In genomic region chr9:95405946-95406570, GRCm38 (mm10) we compare ENCODE assay signal across 8 mouse cellular contexts. TPM values are rescaled to one million over a fixed set of nuclear protein-coding genes. Genes with fewer than 3 reads are reported as not detected.
A peak's percentile ranks its signal among the peaks of the same experiment; 100 is the strongest.
DNase-seq lines count a peak whose midpoint lies in the region; ATAC-seq lines count a peak whose summit lies in the region.

No protein-coding gene starts in this region.

- peak overlapping the region; percentile 90 for H3K4me3 ChIP-seq in forebrain, embryonic 15.5 days
- peak overlapping the region; percentile 69 for H3K4me3 ChIP-seq in hindbrain, embryonic 13.5 days
- peak overlapping the region; percentile 59 for H3K4me3 ChIP-seq in liver, embryonic 11.5 days (ENCODE audit: low read depth, low read length)
- H3K4me3 ChIP-seq in neural tube, embryonic 14.5 days (ENCODE audit: low read depth, low read length) = peak overlapping the region; percentile 65

- peak overlapping the region; percentile 94 for H3K4me2 ChIP-seq in forebrain, embryonic 15.5 days (replicated peaks)
- H3K4me2 ChIP-seq in hindbrain, embryonic 13.5 days = peak overlapping the region; percentile 99
- peak overlapping the region; percentile 84 for H3K4me2 ChIP-seq in liver, embryonic 11.5 days
- peak overlapping the region; percentile 96 for H3K4me2 ChIP-seq in neural tube, embryonic 14.5 days (ENCODE audit: low read depth, low read length)

- DNase-seq in right cerebral cortex, adult 2 months (ENCODE audit: low spot score in 2 of 2) = peak; percentile 30 to 44
- DNase-seq in right cerebral cortex, postnatal 36 days (ENCODE audit: low spot score in 2 of 2) = no peak
- DNase-seq in brain, adult 2 months (ENCODE audit: low read depth, low spot score) = peak; percentile 43
- DNase-seq in liver, embryonic 11.5 days (ENCODE audit: low spot score) = peak; percentile 52
- no peak for DNase-seq in adipocyte (ENCODE audit: low spot score)

- H3K27ac ChIP-seq in forebrain, embryonic 15.5 days (replicated peaks) = peak overlapping the region; percentile 93
- H3K27ac ChIP-seq in hindbrain, embryonic 13.5 days = peak overlapping the region; percentile 84
- H3K27ac ChIP-seq in liver, embryonic 11.5 days (ENCODE audit: low read depth, low read length) = no peak overlapping the region
- peak overlapping the region; percentile 79 for H3K27ac ChIP-seq in neural tube, embryonic 14.5 days (ENCODE audit: low read depth, low read length)

- peak; percentile 20 for ATAC-seq in forebrain, embryonic 15.5 days (replicated peaks)
- ATAC-seq in hindbrain, embryonic 13.5 days (ENCODE audit: low FRiP score) = peak; percentile 28
- peak; percentile 22 for ATAC-seq in liver, embryonic 11.5 days (replicated peaks; ENCODE audit: low FRiP score)
- peak; percentile 47 for ATAC-seq in neural tube, embryonic 14.5 days (ENCODE audit: low read depth)

- H3K4me1 ChIP-seq in forebrain, embryonic 15.5 days = peaks cover 25% of the 10 kb centered on the region
- H3K4me1 ChIP-seq in hindbrain, embryonic 13.5 days (replicated peaks) = peaks cover 26% of the 10 kb centered on the region
- H3K4me1 ChIP-seq in liver, embryonic 11.5 days (replicated peaks; ENCODE audit: control insufficient read depth, insufficient read depth, low read length) = no peaks in the 10 kb centered on the region; the same call in 1 of the 2 replicates
- H3K4me1 ChIP-seq in neural tube, embryonic 14.5 days (ENCODE audit: control insufficient read depth, insufficient read depth, low read length) = peaks cover 9% of the 10 kb centered on the region

- H3K9ac ChIP-seq in forebrain, embryonic 15.5 days (replicated peaks) = peak overlapping the region; percentile 80
- H3K9ac ChIP-seq in hindbrain, embryonic 13.5 days = peak overlapping the region; percentile 84
- H3K9ac ChIP-seq in liver, embryonic 11.5 days (ENCODE audit: low read depth, low read length) = peak overlapping the region; percentile 40
- H3K9ac ChIP-seq in neural tube, embryonic 14.5 days (replicated peaks; ENCODE audit: low read depth, low read length) = peak overlapping the region; percentile 78

- H3K27me3 ChIP-seq in forebrain, embryonic 15.5 days = no peaks in the 10 kb centered on the region
- peaks cover 20% of the 10 kb centered on the region for H3K27me3 ChIP-seq in hindbrain, embryonic 13.5 days
- peaks cover 56% of the 10 kb centered on the region for H3K27me3 ChIP-seq in liver, embryonic 11.5 days (replicated peaks; ENCODE audit: control insufficient read depth, insufficient read depth, low read length)
- no peaks in the 10 kb centered on the region for H3K27me3 ChIP-seq in neural tube, embryonic 14.5 days (ENCODE audit: control insufficient read depth, insufficient read depth, low read length)

- H3K36me3 ChIP-seq in forebrain, embryonic 15.5 days = no peaks in the 10 kb centered on the region
- H3K36me3 ChIP-seq in hindbrain, embryonic 13.5 days = peaks cover 4% of the 10 kb centered on the region; the same call in 1 of the 2 replicates
- H3K36me3 ChIP-seq in liver, embryonic 11.5 days (ENCODE audit: control insufficient read depth, insufficient read depth, low read length) = no peaks in the 10 kb centered on the region
- no peaks in the 10 kb centered on the region for H3K36me3 ChIP-seq in neural tube, embryonic 14.5 days (ENCODE audit: control insufficient read depth, insufficient read depth, low read length)

- under 1% methylated on average over 71 of the region's 72 CpGs for WGBS in forebrain, embryonic 15.5 days
- under 1% methylated on average over 65 of the region's 72 CpGs for WGBS in hindbrain, embryonic 13.5 days
- WGBS in liver, embryonic 11.5 days = under 1% methylated on average over 72 of the region's 72 CpGs
- under 1% methylated on average over 46 of the region's 72 CpGs for WGBS in neural tube, embryonic 14.5 days

- H3K9me3 ChIP-seq in forebrain, embryonic 15.5 days = no peaks in the 10 kb centered on the region
- H3K9me3 ChIP-seq in hindbrain, embryonic 13.5 days = no peaks in the 10 kb centered on the region
- no peaks in the 10 kb centered on the region for H3K9me3 ChIP-seq in liver, embryonic 11.5 days (ENCODE audit: control insufficient read depth, low read length)
- no peaks in the 10 kb centered on the region for H3K9me3 ChIP-seq in neural tube, embryonic 14.5 days (ENCODE audit: control insufficient read depth, low read length)

RNA-seq across cellular contexts. Expression of gene Chst2, which starts 0.5 kb away (rescaled TPM):
- polyA plus RNA-seq in forebrain, embryonic 15.5 days (2015; fragmentation: Nextera tagmentation; extraction: Ambion mirVana) = 13.0 and 13.3 TPM in 2 replicates
- 9.7 and 10.3 TPM in 2 replicates for polyA plus RNA-seq in hindbrain, embryonic 13.5 days (2015; fragmentation: Nextera tagmentation; extraction: Ambion mirVana)
- polyA plus RNA-seq in liver, embryonic 11.5 days (2014; fragmentation: Nextera tagmentation; extraction: Ambion mirVana) = 1.3 and 1.6 TPM in 2 replicates
- 16.1 and 17.4 TPM in 2 replicates for polyA plus RNA-seq in neural tube, embryonic 14.5 days (2014; fragmentation: Nextera tagmentation; extraction: Ambion mirVana)

Comparison
In these comparisons a context has a peak if more than half of its experiments do, and no peak if none do; other contexts are left out.
1. DNase-seq: peak in right cerebral cortex, adult 2 months (2 of 2), brain, adult 2 months (single experiment) and liver, embryonic 11.5 days (single experiment); none in right cerebral cortex, postnatal 36 days (0 of 2) and adipocyte (single experiment).
2. Peak in every context shown above with its lines, with median percentiles within 50 percentile points of each other: ATAC-seq, H3K4me2 ChIP-seq, H3K4me3 ChIP-seq and H3K9ac ChIP-seq.